Mouse (Mus musculus) intestine, embryonic 16.5 days (tissue): ENCODE data around the gene Bcl11b. TPM values are rescaled to one million over a fixed set of nuclear protein-coding genes. Genes with fewer than 3 reads are reported as not detected.

Source experiments
- ATAC-seq: fragments of 200-750 bp; cut with Nextera tagmentation; 2 replicates; pipeline ENCODE4 v1.8.0; 2017; ENCODE audit warnings: moderate TSS enrichment, moderate library complexity
- H3K27ac ChIP-seq: fragments of 300-500 bp; sonication (generic); 2 replicates; pipeline ENCODE4 v1.5.1; 2014; ENCODE audit warnings: mild to moderate bottlenecking, low read length
- H3K27me3 ChIP-seq: fragments of 300-500 bp; sonication (generic); replicated peaks from 2 replicates; pipeline ENCODE4 v1.6.1; 2014; ENCODE audit warnings: low read length, control low read depth, mixed read lengths; ENCODE audit not compliant: control insufficient read depth, insufficient read depth
- H3K36me3 ChIP-seq: fragments of 300-500 bp; sonication (generic); 2 replicates; pipeline ENCODE4 v1.6.1; 2014; ENCODE audit warnings: low read length, control low read depth; ENCODE audit not compliant: control insufficient read depth, insufficient read depth
- H3K4me1 ChIP-seq: fragments of 300-500 bp; sonication (generic); 2 replicates; pipeline ENCODE4 v1.6.1; 2014; ENCODE audit warnings: low read length, control low read depth, mixed read lengths; ENCODE audit not compliant: control insufficient read depth, insufficient read depth
- H3K4me2 ChIP-seq: fragments of 300-500 bp; sonication (generic); 2 replicates; pipeline ENCODE4 v1.6.1; 2014; ENCODE audit warnings: low read depth, low read length, control low read depth
- H3K4me3 ChIP-seq: fragments of 300-500 bp; sonication (generic); 2 replicates; pipeline ENCODE4 v1.5.1; 2014; ENCODE audit warnings: mild to moderate bottlenecking, low read length
- H3K9ac ChIP-seq: fragments of 300-500 bp; sonication (generic); 2 replicates; pipeline ENCODE4 v1.6.1; 2014; ENCODE audit warnings: low read depth, low read length
- H3K9me3 ChIP-seq: fragments of 300-500 bp; sonication (generic); 2 replicates; pipeline ENCODE4 v1.6.1; 2016; ENCODE audit warnings: low read length, control low read depth; ENCODE audit not compliant: control insufficient read depth
- WGBS: fragments of 180-500 bp; shearing (Covaris S2); extraction: QIAGEN DNeasy Blood & Tissue Kit; methylation state at CpG from one replicate; pipeline ENCODE4 v1.1.7; 2014; 5-methylcytosine and 5-hydroxymethylcytosine counted together
- polyA plus RNA-seq: library from polyadenylated mRNA; unstranded; fragments of >200 nt; fragmentation: Nextera tagmentation; extraction: Ambion mirVana; gene quantifications from 2 replicates; pipeline ENCODE4 v1.2.1, GENCODE M21; 2015

The Bcl11b gene
- polyA plus RNA-seq, 1 experiment from 2014 or later: 3.4 TPM

- Histone ChIP-seq H3K4me3 (no peak overlapping the region), H3K36me3 (no peaks in the 10 kb centered on the region), H3K9me3 (no peaks in the 10 kb centered on the region), H3K4me1 (peaks cover 40% of the 10 kb centered on the region), H3K27ac (no peak overlapping the region), H3K27me3 (no peaks in the 10 kb centered on the region), H3K4me2 (no peak overlapping the region), H3K9ac (no peak overlapping the region)
- WGBS: 66% methylated on average over 8 of the region's 8 CpGs
- ATAC-seq: no peak
These were observed 43.5 kb downstream of the Bcl11b start for GRCm38 (mm10) chr12:107959872-107960271.

DNA sequence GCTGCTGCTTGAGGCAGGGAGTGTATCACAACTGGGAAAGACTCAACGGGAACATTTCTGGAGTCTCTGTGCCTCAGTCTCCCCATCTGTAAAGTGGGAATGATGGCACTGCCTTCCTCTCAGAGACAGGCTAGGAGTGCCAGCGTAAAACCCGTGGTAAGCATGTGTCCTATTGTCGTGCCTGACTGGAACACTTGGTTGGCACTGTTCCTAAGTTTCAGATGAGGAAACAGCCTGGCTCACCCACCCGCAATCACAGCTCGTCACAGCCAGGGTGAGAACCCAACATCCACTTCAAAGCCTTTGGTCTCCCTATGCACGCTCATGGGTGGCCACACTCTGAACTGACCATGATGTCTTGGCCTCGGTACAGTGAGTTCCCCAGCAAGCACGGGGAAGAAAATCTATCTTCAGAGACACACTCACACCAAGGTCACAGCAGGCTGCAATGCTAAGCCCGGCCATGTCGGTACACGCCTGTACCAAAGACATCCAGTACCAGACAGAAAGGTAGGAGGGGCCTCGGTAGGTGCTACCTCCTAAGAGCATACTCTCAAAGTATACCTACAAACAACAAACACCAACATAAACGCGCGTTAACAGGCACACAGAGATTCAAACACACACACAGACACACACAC lies 50.2 kb downstream of the Bcl11b start:
- Histone ChIP-seq H3K36me3 (no peaks in the 10 kb centered on the region), H3K9me3 (no peaks in the 10 kb centered on the region), H3K4me3 (no peak overlapping the region), H3K9ac (no peak overlapping the region), H3K27me3 (no peaks in the 10 kb centered on the region), H3K4me1 (peaks cover 54% of the 10 kb centered on the region), H3K4me2 (no peak overlapping the region), H3K27ac (no peak overlapping the region)
- WGBS: 86% methylated on average over 16 of the region's 16 CpGs
- ATAC-seq: no peak

DNA sequence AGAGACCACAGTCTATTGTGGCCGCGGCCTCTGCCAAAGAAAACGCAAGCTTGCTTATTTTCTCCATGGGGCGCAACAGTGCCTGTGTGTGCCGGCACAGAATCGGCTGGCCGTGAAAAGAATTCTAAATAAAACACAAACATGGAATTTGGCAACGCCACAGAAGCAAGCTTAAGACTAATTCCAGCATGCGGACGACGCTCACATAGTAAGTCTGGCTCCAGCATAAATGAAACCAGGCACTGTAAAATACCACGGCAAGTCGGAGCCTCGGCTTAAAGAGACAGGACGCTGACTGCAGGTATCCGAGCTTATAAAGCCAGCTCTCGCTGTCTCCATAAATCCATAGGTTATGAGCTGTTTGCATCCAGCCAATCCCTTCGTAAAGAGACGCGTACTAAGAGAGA lies 51.1 kb downstream of the Bcl11b start:
- Histone ChIP-seq H3K9ac (no peak overlapping the region), H3K27ac (no peak overlapping the region), H3K4me1 (peaks cover 54% of the 10 kb centered on the region), H3K4me2 (peak overlapping the region; percentile 26), H3K36me3 (no peaks in the 10 kb centered on the region), H3K4me3 (no peak overlapping the region), H3K9me3 (no peaks in the 10 kb centered on the region), H3K27me3 (no peaks in the 10 kb centered on the region)
- no peak for ATAC-seq
- 49% methylated on average over 20 of the region's 20 CpGs for WGBS

- WGBS: 49% methylated on average over 20 of the region's 20 CpGs
- H3K9ac ChIP-seq: no peak overlapping the region
- H3K4me1 ChIP-seq: peaks cover 54% of the 10 kb centered on the region
- no peak for ATAC-seq
- no peaks in the 10 kb centered on the region for H3K9me3 ChIP-seq
- H3K4me3 ChIP-seq: no peak overlapping the region
- H3K4me2 ChIP-seq: peak overlapping the region; percentile 37
- no peaks in the 10 kb centered on the region for H3K27me3 ChIP-seq
- no peaks in the 10 kb centered on the region for H3K36me3 ChIP-seq
- no peak overlapping the region for H3K27ac ChIP-seq
These were observed 52.7 kb downstream of the Bcl11b start for GRCm38 (mm10) chr12:107950667-107951179.

DNA sequence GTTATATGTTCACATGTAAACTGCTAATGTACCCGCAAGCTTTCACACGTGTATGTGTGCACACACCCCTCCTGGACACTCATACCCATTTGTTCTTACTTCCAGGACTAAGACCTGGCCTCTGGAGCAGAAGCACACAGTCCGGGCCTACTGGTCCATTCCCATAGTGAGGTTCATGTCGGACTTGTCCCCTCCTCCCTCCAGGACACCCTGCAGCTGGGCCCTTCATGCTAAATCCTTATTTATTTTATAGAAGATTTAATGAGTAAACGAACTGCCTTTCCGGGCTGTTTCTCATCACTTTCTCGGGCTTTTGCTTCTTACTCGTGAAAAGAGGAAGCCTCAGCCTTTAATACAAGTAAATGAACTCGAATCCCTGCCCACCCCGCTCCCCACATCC lies 54.0 kb downstream of the Bcl11b start:
- WGBS: 58% methylated on average over 10 of the region's 10 CpGs
- Histone ChIP-seq H3K27me3 (no peaks in the 10 kb centered on the region), H3K4me2 (no peak overlapping the region), H3K27ac (no peak overlapping the region), H3K9me3 (no peaks in the 10 kb centered on the region), H3K36me3 (no peaks in the 10 kb centered on the region), H3K9ac (no peak overlapping the region), H3K4me1 (peaks cover 43% of the 10 kb centered on the region), H3K4me3 (no peak overlapping the region)
- peak; percentile 54 for ATAC-seq

DNA sequence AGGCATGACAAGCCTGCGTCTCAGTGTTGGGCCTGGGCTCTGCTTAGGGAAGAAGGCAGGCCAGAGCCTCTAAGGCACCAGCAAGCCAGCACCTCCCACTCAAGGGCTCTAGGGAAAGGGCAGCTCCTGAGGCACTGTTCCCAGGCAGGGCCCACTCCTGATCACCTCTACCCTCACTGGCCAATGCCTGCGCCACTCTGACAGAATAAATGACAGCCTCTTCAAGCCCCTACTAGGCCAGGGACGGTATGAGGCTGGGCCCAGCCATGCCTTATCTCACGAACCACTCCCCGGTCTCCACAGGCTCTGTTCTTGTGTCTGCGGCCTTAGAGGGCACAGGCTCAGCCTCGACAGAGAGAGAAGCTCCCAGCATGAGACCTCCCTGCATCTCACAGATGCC lies 61.3 kb downstream of the Bcl11b start:
- Histone ChIP-seq H3K9ac (no peak overlapping the region), H3K27me3 (no peaks in the 10 kb centered on the region), H3K36me3 (no peaks in the 10 kb centered on the region), H3K4me1 (no peaks in the 10 kb centered on the region), H3K9me3 (no peaks in the 10 kb centered on the region), H3K4me3 (no peak overlapping the region), H3K4me2 (no peak overlapping the region), H3K27ac (no peak overlapping the region)
- 0 out of 2 replicates have a peak, but pooled peaks have one; percentile 19 for ATAC-seq
- 71% methylated on average over 7 of the region's 7 CpGs for WGBS

DNA sequence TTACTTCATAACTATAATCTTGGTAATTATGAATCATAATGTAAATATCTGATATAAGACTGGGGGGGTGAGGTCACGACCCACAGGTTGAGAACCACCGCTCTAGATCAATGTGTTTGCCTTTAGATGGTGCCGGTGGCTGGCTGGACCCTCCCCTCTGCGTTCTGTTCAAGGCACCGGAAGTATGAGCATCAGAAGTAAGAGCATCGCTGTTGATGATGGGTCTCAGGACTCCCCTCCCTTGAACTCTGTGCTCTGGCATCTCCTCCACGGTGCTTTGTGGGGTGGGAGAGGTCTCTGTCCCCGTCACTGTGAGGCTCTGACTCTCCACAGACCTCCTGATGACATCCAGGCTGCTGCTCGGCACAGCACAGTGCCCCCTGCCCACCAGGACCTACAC lies 62.6 kb downstream of the Bcl11b start:
- H3K4me3 ChIP-seq: no peak overlapping the region
- H3K4me1 ChIP-seq: no peaks in the 10 kb centered on the region
- H3K9me3 ChIP-seq: no peaks in the 10 kb centered on the region
- H3K4me2 ChIP-seq: no peak overlapping the region
- no peaks in the 10 kb centered on the region for H3K36me3 ChIP-seq
- 85% methylated on average over 9 of the region's 9 CpGs for WGBS
- no peak overlapping the region for H3K27ac ChIP-seq
- no peaks in the 10 kb centered on the region for H3K27me3 ChIP-seq
- ATAC-seq: no peak
- H3K9ac ChIP-seq: no peak overlapping the region

DNA sequence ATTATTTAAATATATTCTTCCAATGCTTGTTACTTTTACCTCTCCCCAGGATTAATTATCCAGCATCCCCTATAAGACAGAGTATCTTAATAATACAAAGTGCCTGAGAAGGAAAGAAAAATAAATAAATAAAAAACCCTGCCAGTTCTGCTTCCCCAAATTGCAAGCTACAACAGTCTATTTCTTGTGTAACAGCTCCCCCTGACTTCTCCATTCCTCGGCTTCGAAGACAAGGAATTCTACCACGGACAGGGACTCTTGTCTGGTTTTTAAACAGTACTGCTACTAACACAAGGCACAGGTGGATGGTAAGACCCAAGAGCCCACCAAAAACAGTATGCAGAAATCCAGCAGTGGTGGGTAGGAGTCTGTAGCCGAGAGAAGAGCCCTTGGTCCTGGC lies 64.2 kb downstream of the Bcl11b start:
- no peak overlapping the region for H3K4me2 ChIP-seq
- 68% methylated on average over 4 of the region's 4 CpGs for WGBS
- no peaks in the 10 kb centered on the region for H3K4me1 ChIP-seq
- no peaks in the 10 kb centered on the region for H3K27me3 ChIP-seq
- no peak for ATAC-seq
- H3K27ac ChIP-seq: no peak overlapping the region
- no peaks in the 10 kb centered on the region for H3K9me3 ChIP-seq
- no peaks in the 10 kb centered on the region for H3K36me3 ChIP-seq
- H3K9ac ChIP-seq: no peak overlapping the region
- H3K4me3 ChIP-seq: no peak overlapping the region

DNA sequence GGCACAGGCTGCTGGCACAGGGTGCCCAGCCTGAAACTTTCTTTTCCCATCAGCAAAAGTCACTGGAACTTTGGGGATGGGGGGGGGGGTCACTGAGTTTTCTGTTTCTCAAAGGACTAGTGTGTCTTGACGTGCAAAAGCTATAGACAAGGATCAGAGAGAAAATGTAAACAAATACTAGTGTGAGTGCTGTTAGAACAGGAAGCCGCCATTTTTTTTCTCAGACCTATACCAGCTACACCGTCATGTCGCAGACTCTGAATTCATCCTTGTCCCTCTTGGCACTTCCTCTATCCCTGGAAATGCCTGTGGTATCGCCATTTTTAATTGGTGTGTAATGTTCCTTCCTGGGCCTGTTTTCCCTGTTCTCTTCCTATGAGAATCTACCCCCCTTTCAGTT lies 66.4 kb downstream of the Bcl11b start:
- Histone ChIP-seq H3K9ac (no peak overlapping the region), H3K9me3 (no peaks in the 10 kb centered on the region), H3K27me3 (no peaks in the 10 kb centered on the region), H3K4me2 (no peak overlapping the region), H3K36me3 (no peaks in the 10 kb centered on the region), H3K4me1 (no peaks in the 10 kb centered on the region), H3K4me3 (no peak overlapping the region), H3K27ac (no peak overlapping the region)
- WGBS: 78% methylated on average over 5 of the region's 5 CpGs
- ATAC-seq: no peak

DNA sequence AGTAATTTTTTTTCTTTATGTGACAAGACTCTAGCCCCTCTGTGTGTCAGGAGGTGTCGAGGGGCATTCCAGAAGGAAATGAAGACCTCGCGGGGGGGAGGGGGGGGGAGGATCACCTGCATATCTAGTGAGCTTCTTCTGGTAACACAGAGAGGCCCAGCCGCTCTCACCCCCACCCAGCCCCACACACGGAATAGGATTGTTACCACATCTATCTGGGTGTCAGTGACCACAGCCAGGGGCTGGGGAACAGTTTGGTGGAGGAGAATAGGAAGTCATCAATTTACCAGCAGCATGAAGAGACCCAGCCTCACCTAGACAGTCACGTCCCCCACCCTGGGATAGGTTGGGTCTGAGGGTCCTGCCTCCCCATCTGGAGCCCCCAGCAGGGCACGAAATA lies 67.0 kb downstream of the Bcl11b start:
- Histone ChIP-seq H3K36me3 (no peaks in the 10 kb centered on the region), H3K4me3 (no peak overlapping the region), H3K4me2 (no peak overlapping the region), H3K4me1 (peaks cover 5% of the 10 kb centered on the region), H3K27me3 (no peaks in the 10 kb centered on the region), H3K9ac (no peak overlapping the region), H3K9me3 (no peaks in the 10 kb centered on the region), H3K27ac (no peak overlapping the region)
- no peak for ATAC-seq
- 68% methylated on average over 7 of the region's 7 CpGs for WGBS
